Mouse (Mus musculus) heart, embryonic 14.5 days (tissue): ENCODE measurements at regions not wholly inside any gene's neighbourhood (a gene's known extent, or its start where the extent isn't known, plus 50 kb on each side); places are given as distances from the start of the nearest gene placed in this dataset.
"Not testable (repeated sequence)": the region's sequence is repeated elsewhere in the genome, so short reads cannot be mapped to it uniquely, and the experiment has no call there.

Experiments used
- ATAC-seq: fragments of 200-750 bp; cut with Nextera tagmentation; 2 replicates; pipeline ENCODE4 v1.8.0; 2017; ENCODE audit warnings: low read depth, moderate TSS enrichment; ENCODE audit not compliant: insufficient number of reproducible peaks, insufficient read depth, low FRiP score
- H3K27ac ChIP-seq, 2 experiments: fragments of 200-500 bp in 1 of 2; fragments of 300-500 bp in 1 of 2; sonication (generic) in 1 of 2; replicated peaks in 1 of 2; 2 replicates each; pipeline ENCODE4 v1.5.1; 2012 to 2014; ENCODE audit warnings: low read depth in 2 of 2, low read length in 2 of 2, control low read depth in 1 of 2, mild to moderate bottlenecking in 1 of 2, mixed read lengths in 1 of 2; ENCODE audit not compliant: control insufficient read depth in 1 of 2, insufficient read depth in 1 of 2
- H3K27me3 ChIP-seq: fragments of 300-500 bp; sonication (generic); 2 replicates; pipeline ENCODE4 v1.6.1; 2014; ENCODE audit warnings: mild to moderate bottlenecking, low read length, control low read depth; ENCODE audit not compliant: control insufficient read depth, insufficient read depth
- H3K36me3 ChIP-seq: fragments of 300-500 bp; sonication (generic); 2 replicates; pipeline ENCODE4 v1.6.1; 2014; ENCODE audit warnings: mild to moderate bottlenecking, control low read depth, low read length, mixed read lengths; ENCODE audit not compliant: control insufficient read depth, insufficient read depth
- H3K4me1 ChIP-seq, 2 experiments: fragments of 200-500 bp in 1 of 2; fragments of 300-500 bp in 1 of 2; sonication (generic) in 1 of 2; 2 replicates each; pipeline ENCODE4 v1.6.1; 2012 to 2014; ENCODE audit warnings: low read length in 2 of 2, control low read depth in 1 of 2, mixed read lengths in 1 of 2; ENCODE audit not compliant: control insufficient read depth in 2 of 2, insufficient read depth in 2 of 2
- H3K4me2 ChIP-seq: fragments of 300-500 bp; sonication (generic); 2 replicates; pipeline ENCODE4 v1.6.1; 2014; ENCODE audit warnings: mild to moderate bottlenecking, low read length
- H3K4me3 ChIP-seq, 2 experiments: fragments of 200-500 bp in 1 of 2; fragments of 300-500 bp in 1 of 2; sonication (generic) in 1 of 2; 2 replicates each; pipeline ENCODE4 v1.5.1; 2012 to 2014; ENCODE audit warnings: low read length in 2 of 2, mild to moderate bottlenecking in 2 of 2, control low read depth in 1 of 2, low read depth in 1 of 2, moderate library complexity in 1 of 2; ENCODE audit not compliant: control insufficient read depth in 1 of 2, insufficient read depth in 1 of 2
- H3K9ac ChIP-seq: fragments of 300-500 bp; sonication (generic); 2 replicates; pipeline ENCODE4 v1.6.1; 2014; ENCODE audit warnings: mild to moderate bottlenecking, low read length
- H3K9me3 ChIP-seq: fragments of 300-500 bp; sonication (generic); 2 replicates; pipeline ENCODE4 v1.6.1; 2016; ENCODE audit warnings: low read length, control low read depth; ENCODE audit not compliant: control insufficient read depth
- WGBS: fragments of 180-500 bp; shearing (Covaris S2); extraction: QIAGEN DNeasy Blood & Tissue Kit; methylation state at CpG from one replicate; pipeline ENCODE4 v1.1.7; 2014; 5-methylcytosine and 5-hydroxymethylcytosine counted together

GRCm38 (mm10) chr15:5991351-5992065, 308.1 kb upstream of the Dab2 start:
- H3K4me2 ChIP-seq: no peak overlapping the region
- no peak overlapping the region for H3K27ac ChIP-seq
- H3K9ac ChIP-seq: no peak overlapping the region
- no peaks in the 10 kb centered on the region for H3K9me3 ChIP-seq
- no peaks in the 10 kb centered on the region for H3K27me3 ChIP-seq
- H3K4me3 ChIP-seq: no peak overlapping the region
- WGBS: 75% methylated on average over 5 of the region's 5 CpGs
- no peaks in the 10 kb centered on the region for H3K4me1 ChIP-seq
- H3K36me3 ChIP-seq: no peaks in the 10 kb centered on the region
- no peak for ATAC-seq

GRCm38 (mm10) chr15:5992146-5992545, 307.4 kb upstream of the Dab2 start:
- not testable (repeated sequence) for H3K9me3 ChIP-seq, H3K9ac ChIP-seq, H3K27ac ChIP-seq, H3K4me1 ChIP-seq, H3K36me3 ChIP-seq, H3K4me2 ChIP-seq, ATAC-seq, H3K4me3 ChIP-seq, H3K27me3 ChIP-seq
- 86% methylated on average over 1 of the region's 1 CpGs for WGBS

GRCm38 (mm10) chr15:6000816-6001215, 298.8 kb upstream of the Dab2 start:
- Histone ChIP-seq H3K4me1 (no peaks in the 10 kb centered on the region), H3K36me3 (no peaks in the 10 kb centered on the region), H3K9me3 (no peaks in the 10 kb centered on the region), H3K4me2 (no peak overlapping the region), H3K9ac (no peak overlapping the region), H3K27ac (no peak overlapping the region), H3K27me3 (no peaks in the 10 kb centered on the region), H3K4me3 (no peak overlapping the region)
- WGBS: 72% methylated on average over 1 of the region's 1 CpGs
- no peak for ATAC-seq

- H3K27me3 ChIP-seq: no peaks in the 10 kb centered on the region
- no peak overlapping the region for H3K9ac ChIP-seq
- no peaks in the 10 kb centered on the region for H3K36me3 ChIP-seq
- WGBS: 80% methylated on average over 1 of the region's 1 CpGs
- no peak for ATAC-seq
- H3K4me1 ChIP-seq: no peaks in the 10 kb centered on the region
- H3K4me2 ChIP-seq: no peak overlapping the region
- H3K9me3 ChIP-seq: no peaks in the 10 kb centered on the region
- H3K27ac ChIP-seq: no peak overlapping the region
- H3K4me3 ChIP-seq: no peak overlapping the region
These were observed 298.2 kb upstream of the Dab2 start for GRCm38 (mm10) chr15:6001394-6001793.

- Histone ChIP-seq H3K4me3 (no peak overlapping the region), H3K36me3 (no peaks in the 10 kb centered on the region), H3K9ac (no peak overlapping the region), H3K4me1 (peaks cover 0 to 2% of the 10 kb centered on the region in 2 experiments; a peak in 1 of 4 replicates), H3K27me3 (no peaks in the 10 kb centered on the region), H3K27ac (no peak overlapping the region), H3K4me2 (no peak overlapping the region), H3K9me3 (no peaks in the 10 kb centered on the region)
- ATAC-seq: no peak
- WGBS: 67% methylated on average over 1 of the region's 1 CpGs
These were observed 284.6 kb upstream of the Dab2 start for GRCm38 (mm10) chr15:6014982-6015381.

GRCm38 (mm10) chr15:6016637-6017049, 282.9 kb upstream of the Dab2 start:
- no peak overlapping the region for H3K9ac ChIP-seq
- H3K4me2 ChIP-seq: no peak overlapping the region
- H3K27ac ChIP-seq: no peak overlapping the region
- peaks cover 0 to 2% of the 10 kb centered on the region in 2 experiments; a peak in 1 of 4 replicates for H3K4me1 ChIP-seq
- H3K27me3 ChIP-seq: no peaks in the 10 kb centered on the region
- 72% methylated on average over 5 of the region's 5 CpGs for WGBS
- H3K36me3 ChIP-seq: no peaks in the 10 kb centered on the region
- no peak overlapping the region for H3K4me3 ChIP-seq
- H3K9me3 ChIP-seq: no peaks in the 10 kb centered on the region
- no peak for ATAC-seq

- Histone ChIP-seq H3K4me3 (no peak overlapping the region), H3K36me3 (no peaks in the 10 kb centered on the region), H3K27me3 (no peaks in the 10 kb centered on the region), H3K4me1 (no peaks in the 10 kb centered on the region), H3K9me3 (no peaks in the 10 kb centered on the region), H3K27ac (no peak overlapping the region), H3K4me2 (no peak overlapping the region), H3K9ac (no peak overlapping the region)
- WGBS: 18% methylated on average over 4 of the region's 4 CpGs
- no peak for ATAC-seq
These were observed 274.0 kb upstream of the Dab2 start for GRCm38 (mm10) chr15:6025543-6025942.

GRCm38 (mm10) chr15:6029214-6029613, 270.4 kb upstream of the Dab2 start:
- no peak overlapping the region for H3K4me2 ChIP-seq
- H3K4me1 ChIP-seq: no peaks in the 10 kb centered on the region
- no peak for ATAC-seq
- no peaks in the 10 kb centered on the region for H3K9me3 ChIP-seq
- H3K9ac ChIP-seq: no peak overlapping the region
- WGBS: 84% methylated on average over 1 of the region's 1 CpGs
- no peaks in the 10 kb centered on the region for H3K27me3 ChIP-seq
- no peak overlapping the region for H3K4me3 ChIP-seq
- H3K36me3 ChIP-seq: no peaks in the 10 kb centered on the region
- H3K27ac ChIP-seq: no peak overlapping the region
